In the genomic region with DNA sequence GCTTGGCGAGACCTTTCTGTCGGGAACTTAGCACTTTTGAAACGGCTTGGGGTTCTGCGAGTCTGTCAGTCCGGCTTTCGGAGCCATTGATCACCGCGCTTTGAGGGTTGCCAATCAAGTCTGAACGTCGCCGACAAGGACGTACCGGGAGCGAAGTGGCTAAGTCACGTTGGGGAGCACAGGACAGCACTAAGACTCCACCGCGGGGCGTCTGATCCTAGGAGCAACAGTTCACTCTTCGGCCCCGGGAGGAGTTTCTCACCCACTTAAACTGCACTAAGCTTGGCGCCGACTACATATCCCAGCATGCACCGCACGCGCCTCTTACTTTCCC, we compare ENCODE assay signal across 8 mouse cellular contexts. TPM values are rescaled to one million over a fixed set of nuclear protein-coding genes. Genes with fewer than 3 reads are reported as not detected.
A peak's percentile ranks its signal among the peaks of the same experiment; 100 is the strongest.
DNase-seq lines count a peak whose midpoint lies in the region; ATAC-seq and TF ChIP-seq lines count a peak whose summit lies in the region.
"Had no signal": no experiment of that assay in that cellular context is flagged by ENCODE, and none has a peak within 500 bp of the region (broad histone marks: within the 10 kb centered on the region; RNA-seq: fewer than 3 reads in every experiment).

No protein-coding gene starts in this region.

- H3K4me1 ChIP-seq in lung, embryonic 15.5 days = peaks cover 21% of the 10 kb centered on the region
- H3K4me1 ChIP-seq in embryonic fibroblast, embryonic 13.5 days (ENCODE audit: control insufficient read depth, insufficient read depth, low read length) = peaks cover 8% of the 10 kb centered on the region
- peaks cover 3% of the 10 kb centered on the region; the same call in 1 of the 2 replicates for H3K4me1 ChIP-seq in limb, embryonic 11.5 days (ENCODE audit: control insufficient read depth, insufficient read depth, low read length)
- H3K4me1 ChIP-seq in olfactory bulb, adult 2 months (ENCODE audit: control insufficient read depth, insufficient read depth, low read length) = peaks cover 11% of the 10 kb centered on the region

- H3K27ac ChIP-seq in lung, embryonic 15.5 days = peak overlapping the region; percentile 98
- peak overlapping the region; percentile 97 for H3K27ac ChIP-seq in embryonic fibroblast, embryonic 13.5 days (ENCODE audit: insufficient read depth, low read length)
- peak overlapping the region; percentile 90 for H3K27ac ChIP-seq in limb, embryonic 11.5 days (replicated peaks; ENCODE audit: low read depth, low read length)
- H3K27ac ChIP-seq in olfactory bulb, adult 2 months (ENCODE audit: insufficient read depth, low read depth, low read length) = peak overlapping the region; percentile 17; the same call in 1 of the 2 replicates

- TF ChIP-seq POLR2A in embryonic fibroblast, embryonic 13.5 days (IDR thresholded peaks at IDR 0.05; ENCODE audit: low read depth, low read length) = no peak
- TF ChIP-seq POLR2A in olfactory bulb, adult 2 months (IDR thresholded peaks at IDR 0.05; ENCODE audit: insufficient read depth, low read depth, low read length) = no peak

- no peak for DNase-seq in lung, postnatal 10 days
- DNase-seq in limb, embryonic 11.5 days (ENCODE audit: low spot score) = no peak
- DNase-seq in embryo, embryonic 9.5 days (ENCODE audit: extremely low spot score) = no peak
- no peak for DNase-seq in natural killer cell, adult 2 months (ENCODE audit: low spot score in 2 of 2)

- peak overlapping the region; percentile 74 for H3K4me2 ChIP-seq in lung, embryonic 15.5 days
- H3K4me2 ChIP-seq in limb, embryonic 11.5 days (ENCODE audit: low read depth, severe bottlenecking) = peak overlapping the region; percentile 84

- H3K36me3 ChIP-seq in lung, embryonic 15.5 days = peaks cover 30% of the 10 kb centered on the region
- peaks cover 5% of the 10 kb centered on the region; the same call in 1 of the 2 replicates for H3K36me3 ChIP-seq in limb, embryonic 11.5 days (ENCODE audit: control insufficient read depth, insufficient read depth, low read length)

- H3K4me3 ChIP-seq in lung, embryonic 15.5 days = peak overlapping the region; percentile 67
- peak overlapping the region; percentile 95 for H3K4me3 ChIP-seq in embryonic fibroblast, embryonic 13.5 days (ENCODE audit: insufficient read depth, low read length)
- peak overlapping the region; percentile 63 for H3K4me3 ChIP-seq in limb, embryonic 11.5 days (ENCODE audit: low read depth, low read length)
- peak overlapping the region; percentile 72 for H3K4me3 ChIP-seq in olfactory bulb, adult 2 months (ENCODE audit: insufficient read depth, low read depth, low read length)

- no peaks in the 10 kb centered on the region for H3K9me3 ChIP-seq in lung, embryonic 15.5 days
- H3K9me3 ChIP-seq in limb, embryonic 11.5 days (ENCODE audit: control insufficient read depth, low read length) = no peaks in the 10 kb centered on the region

- TF ChIP-seq CTCF in embryonic fibroblast, embryonic 13.5 days (IDR thresholded peaks at IDR 0.05; ENCODE audit: borderline replicate concordance, insufficient read depth, low read length) = no peak
- no peak for TF ChIP-seq CTCF in olfactory bulb, adult 2 months (IDR thresholded peaks at IDR 0.05; ENCODE audit: insufficient read depth, low read depth, low read length)

- H3K9ac ChIP-seq in lung, embryonic 15.5 days = peak overlapping the region; percentile 79
- H3K9ac ChIP-seq in limb, embryonic 11.5 days (ENCODE audit: low read length) = peak overlapping the region; percentile 68

- H3K27me3 ChIP-seq in lung, embryonic 15.5 days = no peaks in the 10 kb centered on the region
- no peaks in the 10 kb centered on the region for H3K27me3 ChIP-seq in limb, embryonic 11.5 days (ENCODE audit: control insufficient read depth, insufficient read depth, low read length)

- under 1% methylated on average over 25 of the region's 25 CpGs for WGBS in lung, embryonic 15.5 days
- 0% methylated on average over 25 of the region's 25 CpGs for WGBS in limb, embryonic 11.5 days
- under 1% methylated on average over 25 of the region's 25 CpGs for WGBS in olfactory bulb, adult 2 months

- ATAC-seq in lung, embryonic 15.5 days (ENCODE audit: borderline replicate concordance, extremely low read depth, low FRiP score, low TSS enrichment) = no peak
- ATAC-seq in limb, embryonic 11.5 days (ENCODE audit: insufficient number of reproducible peaks, low FRiP score, low TSS enrichment, low read depth) = peak; percentile 67

RNA-seq across cellular contexts. Expression of a gene that starts 0.3 kb away (rescaled TPM):
- 8.2 and 9.1 TPM in 2 replicates for polyA plus RNA-seq in lung, embryonic 15.5 days (2015; fragmentation: Nextera tagmentation; extraction: Ambion mirVana)
- polyA plus RNA-seq in embryonic fibroblast, embryonic 13.5 days (2011; ENCODE audit: insufficient read length, low read depth, missing spikeins) = 9.1 and 9.8 TPM in 2 replicates
- 10.2 and 11.4 TPM in 2 replicates for polyA plus RNA-seq in limb, embryonic 11.5 days (2014; fragmentation: Nextera tagmentation; extraction: Ambion mirVana)
- polyA plus RNA-seq in olfactory bulb, adult 2 months (2012; ENCODE audit: insufficient read depth, insufficient read length, low replicate concordance, missing spikeins) = not detected in 2 replicates

RNA-seq across cellular contexts. Expression of a gene that starts 0.4 kb away (rescaled TPM):
- polyA plus RNA-seq in lung, embryonic 15.5 days (2015; fragmentation: Nextera tagmentation; extraction: Ambion mirVana) = 22.4 and 24.5 TPM in 2 replicates
- 9.0 and 11.1 TPM in 2 replicates for polyA plus RNA-seq in embryonic fibroblast, embryonic 13.5 days (2011; ENCODE audit: insufficient read length, low read depth, missing spikeins)
- 9.7 and 10.0 TPM in 2 replicates for polyA plus RNA-seq in limb, embryonic 11.5 days (2014; fragmentation: Nextera tagmentation; extraction: Ambion mirVana)
- polyA plus RNA-seq in olfactory bulb, adult 2 months (2012; ENCODE audit: insufficient read depth, insufficient read length, low replicate concordance, missing spikeins) = not detected in 2 replicates

RNA-seq across cellular contexts. Expression of a gene that starts 9.1 kb away (rescaled TPM):
- 173 and 178 TPM in 2 replicates for polyA plus RNA-seq in lung, embryonic 15.5 days (2015; fragmentation: Nextera tagmentation; extraction: Ambion mirVana)
- 200 and 221 TPM in 2 replicates for polyA plus RNA-seq in embryonic fibroblast, embryonic 13.5 days (2011; ENCODE audit: insufficient read length, low read depth, missing spikeins)
- 14.3 and 15.6 TPM in 2 replicates for polyA plus RNA-seq in limb, embryonic 11.5 days (2014; fragmentation: Nextera tagmentation; extraction: Ambion mirVana)
- not detected in 2 replicates for polyA plus RNA-seq in olfactory bulb, adult 2 months (2012; ENCODE audit: insufficient read depth, insufficient read length, low replicate concordance, missing spikeins)

RNA-seq across cellular contexts. Expression of a gene that starts 27.9 kb away (rescaled TPM):
- 0.15 and 0.19 TPM in 2 replicates for polyA plus RNA-seq in lung, embryonic 15.5 days (2015; fragmentation: Nextera tagmentation; extraction: Ambion mirVana)
- not detected in 2 replicates for polyA plus RNA-seq in embryonic fibroblast, embryonic 13.5 days (2011; ENCODE audit: insufficient read length, low read depth, missing spikeins)
- not detected in 2 replicates for polyA plus RNA-seq in limb, embryonic 11.5 days (2014; fragmentation: Nextera tagmentation; extraction: Ambion mirVana)
- polyA plus RNA-seq in olfactory bulb, adult 2 months (2012; ENCODE audit: insufficient read depth, insufficient read length, low replicate concordance, missing spikeins) = not detected in 2 replicates
- polyA plus RNA-seq: adrenal gland, adult 2 months had no signal

RNA-seq across cellular contexts. Expression of a gene that starts 31.4 kb away (rescaled TPM):
- 19.0 and 23.9 TPM in 2 replicates for polyA plus RNA-seq in lung, embryonic 15.5 days (2015; fragmentation: Nextera tagmentation; extraction: Ambion mirVana)
- polyA plus RNA-seq in embryonic fibroblast, embryonic 13.5 days (2011; ENCODE audit: insufficient read length, low read depth, missing spikeins) = 2.7 and 5.2 TPM in 2 replicates
- 0.70 and 0.92 TPM in 2 replicates for polyA plus RNA-seq in limb, embryonic 11.5 days (2014; fragmentation: Nextera tagmentation; extraction: Ambion mirVana)
- polyA plus RNA-seq in olfactory bulb, adult 2 months (2012; ENCODE audit: insufficient read depth, insufficient read length, low replicate concordance, missing spikeins) = not detected in 2 replicates

Comparison
In these comparisons a context has a peak if more than half of its experiments do, and no peak if none do; other contexts are left out.
1. H3K27ac ChIP-seq: peak in every context shown above with its lines; median percentile 98 in lung, embryonic 15.5 days; 97 in embryonic fibroblast, embryonic 13.5 days; 90 in limb, embryonic 11.5 days; 17 in olfactory bulb, adult 2 months.
2. RNA of a gene that starts 9.1 kb away (polyA plus RNA-seq): 200 to 221 TPM in embryonic fibroblast, embryonic 13.5 days, 173 to 178 TPM in lung, embryonic 15.5 days and 14.3 to 15.6 TPM in limb, embryonic 11.5 days; not detected in olfactory bulb, adult 2 months; every median in the first group is over 10 times any median in the second.
3. Peak in every context shown above with its lines, with median percentiles within 50 percentile points of each other: H3K4me3 ChIP-seq.